ENCODE assay signal across 9 mouse cellular contexts in genomic region chr17:16900791-16901190, GRCm38 (mm10).
DNase-seq lines count a peak whose midpoint lies in the region; ATAC-seq lines count a peak whose summit lies in the region.
"Had no signal": no experiment of that assay in that cellular context is flagged by ENCODE, and none has a peak within 500 bp of the region (broad histone marks: within the 10 kb centered on the region; RNA-seq: fewer than 3 reads in every experiment).

No protein-coding gene starts in this region.

- no peak overlapping the region for H3K27ac ChIP-seq in heart, embryonic 11.5 days (ENCODE audit: low read depth, low read length)
- H3K27ac ChIP-seq in embryonic facial prominence, embryonic 14.5 days (replicated peaks; ENCODE audit: low read depth, low read length): no peak overlapping the region
- H3K27ac ChIP-seq: limb, embryonic 13.5 days had no signal

- WGBS in heart, embryonic 11.5 days (ENCODE audit: insufficient replicate concordance): 58% methylated on average over 2 of the region's 2 CpGs
- 62% methylated on average over 2 of the region's 2 CpGs for WGBS in embryonic facial prominence, embryonic 14.5 days

- no peak for ATAC-seq in heart, embryonic 11.5 days (replicated peaks; ENCODE audit: insufficient number of reproducible peaks, low FRiP score, low TSS enrichment)
- ATAC-seq in embryonic facial prominence, embryonic 14.5 days (ENCODE audit: low read depth): no peak
- no peak for ATAC-seq in erythroblast, adult 5-6 weeks (replicated peaks; ENCODE audit: low FRiP score, poor library complexity, severe bottlenecking)

- H3K9ac ChIP-seq in heart, embryonic 11.5 days (ENCODE audit: low read depth, low read length): no peak overlapping the region
- H3K9ac ChIP-seq in embryonic facial prominence, embryonic 14.5 days (ENCODE audit: low read depth, low read length): no peak overlapping the region
- H3K9ac ChIP-seq: limb, embryonic 13.5 days had no signal

- no peaks in the 10 kb centered on the region for H3K4me1 ChIP-seq in heart, embryonic 11.5 days (ENCODE audit: control insufficient read depth, insufficient read depth, low read length)
- H3K4me1 ChIP-seq in embryonic facial prominence, embryonic 14.5 days (ENCODE audit: control insufficient read depth, insufficient read depth, low read length): no peaks in the 10 kb centered on the region
- H3K4me1 ChIP-seq: limb, embryonic 13.5 days had no signal

- no peaks in the 10 kb centered on the region for H3K27me3 ChIP-seq in heart, embryonic 11.5 days (ENCODE audit: control insufficient read depth, insufficient read depth, low read length)
- no peaks in the 10 kb centered on the region for H3K27me3 ChIP-seq in embryonic facial prominence, embryonic 14.5 days (replicated peaks; ENCODE audit: control insufficient read depth, insufficient read depth, low read length)
- H3K27me3 ChIP-seq: limb, embryonic 13.5 days had no signal

- no peaks in the 10 kb centered on the region for H3K9me3 ChIP-seq in heart, embryonic 11.5 days (replicated peaks; ENCODE audit: control insufficient read depth, low read length)
- no peaks in the 10 kb centered on the region for H3K9me3 ChIP-seq in embryonic facial prominence, embryonic 14.5 days (ENCODE audit: control insufficient read depth, low read length)
- H3K9me3 ChIP-seq: limb, embryonic 13.5 days had no signal

- H3K4me3 ChIP-seq in heart, embryonic 11.5 days (ENCODE audit: low read depth, low read length): no peak overlapping the region
- no peak overlapping the region for H3K4me3 ChIP-seq in embryonic facial prominence, embryonic 14.5 days (ENCODE audit: low read depth, low read length)
- H3K4me3 ChIP-seq: limb, embryonic 13.5 days had no signal

- peak; percentile 18 for DNase-seq in heart, adult 8-10 months (ENCODE audit: low spot score)
- peak; percentile 35 to 53 for DNase-seq in B cell, adult 2 months
- DNase-seq in adrenal gland, postnatal 10 days: peak; percentile 55
- peak; percentile 39 for DNase-seq in embryonic facial prominence, embryonic 14.5 days (ENCODE audit: low spot score)
- peak; percentile 65 to 71 for DNase-seq in layer of hippocampus, postnatal 10 days (ENCODE audit: low spot score in 2 of 2)
- DNase-seq in retina, adult 2 months (ENCODE audit: low read depth, low spot score): peak; percentile 6

- no peaks in the 10 kb centered on the region for H3K36me3 ChIP-seq in heart, embryonic 11.5 days (ENCODE audit: control insufficient read depth, insufficient read depth, low read length)
- no peaks in the 10 kb centered on the region for H3K36me3 ChIP-seq in embryonic facial prominence, embryonic 14.5 days (ENCODE audit: control insufficient read depth, insufficient read depth, low read length)
- H3K36me3 ChIP-seq: limb, embryonic 13.5 days had no signal

- H3K4me2 ChIP-seq in heart, embryonic 11.5 days: no peak overlapping the region
- H3K4me2 ChIP-seq in embryonic facial prominence, embryonic 14.5 days (ENCODE audit: low read depth, low read length): no peak overlapping the region
- H3K4me2 ChIP-seq: limb, embryonic 13.5 days had no signal

Comparison
In these comparisons a context has a peak if more than half of its experiments do, and no peak if none do; other contexts are left out.
1. DNase-seq: peak in every context shown above with its lines; median percentile 68 in layer of hippocampus, postnatal 10 days; 55 in adrenal gland, postnatal 10 days; 44 in B cell, adult 2 months; 39 in embryonic facial prominence, embryonic 14.5 days; 18 in heart, adult 8-10 months; 6 in retina, adult 2 months.